Mouse (Mus musculus) left cerebral cortex, adult 9 months (tissue): ENCODE results near the gene Smug1.

ENCODE experiments used
- DNase-seq, 2 experiments: peaks; one replicate each; pipeline ENCODE4 v3.0.0; 2022; ENCODE audit warnings: low spot score in 2 of 2

Smug1 gene

DNA sequence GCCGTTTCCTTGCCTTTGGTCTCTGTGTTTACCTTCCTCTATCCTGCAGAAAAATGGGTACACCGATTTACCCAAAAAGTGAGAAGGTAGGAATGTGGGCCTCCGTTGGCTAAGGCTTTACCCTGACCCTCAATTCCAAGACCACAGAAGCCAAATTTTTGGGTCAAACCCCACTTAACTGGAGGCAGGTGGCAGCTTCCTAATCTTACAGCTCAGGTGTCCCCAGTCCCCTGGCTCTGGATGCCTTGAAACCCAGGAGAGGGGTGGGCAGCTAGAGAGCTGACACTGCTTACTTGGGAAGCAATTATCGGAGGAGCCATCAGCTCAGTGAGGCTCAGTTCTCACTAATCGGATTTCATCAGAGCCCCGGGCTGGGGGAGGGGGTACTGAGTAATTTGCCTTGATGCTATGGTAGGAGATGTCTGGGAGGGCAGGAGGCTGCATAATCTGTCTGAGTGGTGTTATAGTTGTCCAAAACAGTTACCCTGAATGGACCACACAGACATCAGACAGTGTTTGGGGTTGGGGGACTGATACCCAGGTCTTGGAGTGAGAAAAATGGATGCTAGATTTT, at the start of gene Smug1:
Smug1 (minus strand) TSS at position 51 of the 574 bp plus-strand sequence.
- no peak for DNase-seq

DNA sequence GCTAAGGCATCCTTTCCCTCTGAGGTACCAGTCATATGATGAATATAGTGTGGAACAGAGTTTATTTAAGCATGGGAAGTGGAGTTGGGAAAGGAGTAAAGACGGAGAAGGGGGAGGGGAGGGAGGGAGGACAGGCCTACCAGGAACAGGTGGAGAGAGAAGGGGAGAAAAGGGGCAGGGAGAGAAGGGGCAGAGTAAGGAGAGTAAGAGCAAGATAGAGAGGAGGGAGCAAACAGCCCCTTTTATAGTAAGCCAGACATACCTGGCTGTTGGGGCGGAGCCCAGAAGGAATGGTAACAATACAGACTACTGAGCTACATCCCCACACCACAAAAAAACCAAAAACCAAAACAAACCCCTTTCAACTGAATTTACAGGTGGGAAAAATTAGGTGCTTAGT, 49.2 kb upstream of the Smug1 start:
- no peak for DNase-seq

DNA sequence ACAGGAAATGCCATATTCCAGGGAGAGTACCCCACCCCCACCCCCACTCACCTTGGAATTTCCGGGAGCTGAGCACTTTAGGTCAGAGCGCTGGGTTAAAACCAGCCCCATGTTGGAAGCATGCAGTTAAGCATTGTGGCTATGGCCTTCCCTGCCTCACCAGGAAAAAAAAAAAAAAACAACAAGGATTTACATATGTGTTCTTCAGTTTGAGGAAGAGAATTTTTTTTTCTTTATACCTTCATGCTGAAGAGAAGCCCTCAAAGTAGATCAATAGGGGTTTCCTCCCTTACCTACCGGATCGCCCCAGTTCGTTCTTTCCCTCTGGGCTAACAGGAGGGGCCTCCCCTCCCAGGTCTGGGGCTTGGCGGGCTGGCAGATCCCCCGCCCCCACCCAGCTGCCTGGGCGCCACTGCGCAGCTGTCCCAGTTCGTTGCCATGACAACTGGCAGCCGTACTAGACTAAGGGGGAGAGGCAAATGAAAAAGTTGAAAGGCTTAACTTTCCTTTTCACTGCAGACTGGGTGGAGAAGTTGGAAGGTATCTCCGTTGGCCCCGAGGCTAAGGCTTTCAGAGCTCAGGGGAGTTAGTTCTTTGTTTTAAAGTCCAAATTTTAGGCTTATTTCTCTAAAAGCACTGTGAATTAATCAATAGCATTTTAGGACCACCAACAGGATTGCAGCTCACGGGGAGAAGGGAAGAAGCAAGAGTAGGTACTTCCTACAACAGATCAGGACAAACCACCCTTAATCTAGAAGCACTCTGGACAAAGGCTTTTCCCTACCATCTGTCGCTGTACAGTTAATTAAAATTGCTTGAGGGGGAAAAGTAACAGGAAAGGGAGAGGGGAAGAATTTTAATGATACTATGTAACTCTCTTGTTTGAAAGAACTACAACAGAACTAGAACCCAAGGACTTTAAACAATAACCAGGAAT, 48.3 kb upstream of the Smug1 start:
- peak; percentile 63 to 86 for DNase-seq

DNA sequence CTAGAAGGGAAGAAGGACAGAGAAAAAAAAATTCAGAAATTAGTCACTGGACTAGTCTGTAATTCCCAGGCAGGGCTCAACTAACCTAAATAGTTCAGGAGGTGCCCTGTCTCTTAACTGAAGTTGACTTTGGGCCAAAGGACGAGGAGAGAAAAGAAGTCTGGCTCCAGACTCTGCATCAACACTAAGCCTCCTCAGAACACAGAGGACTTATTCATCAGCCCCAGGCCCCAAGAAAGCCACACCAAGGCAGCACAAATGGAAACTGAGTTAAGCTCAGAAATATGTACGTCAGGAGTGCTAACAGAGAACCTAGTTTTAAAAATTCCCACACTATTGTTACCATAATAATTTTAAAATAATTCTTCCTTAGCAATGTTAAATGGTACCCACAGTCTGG, 47.3 kb upstream of the Smug1 start:
- no peak for DNase-seq

DNA sequence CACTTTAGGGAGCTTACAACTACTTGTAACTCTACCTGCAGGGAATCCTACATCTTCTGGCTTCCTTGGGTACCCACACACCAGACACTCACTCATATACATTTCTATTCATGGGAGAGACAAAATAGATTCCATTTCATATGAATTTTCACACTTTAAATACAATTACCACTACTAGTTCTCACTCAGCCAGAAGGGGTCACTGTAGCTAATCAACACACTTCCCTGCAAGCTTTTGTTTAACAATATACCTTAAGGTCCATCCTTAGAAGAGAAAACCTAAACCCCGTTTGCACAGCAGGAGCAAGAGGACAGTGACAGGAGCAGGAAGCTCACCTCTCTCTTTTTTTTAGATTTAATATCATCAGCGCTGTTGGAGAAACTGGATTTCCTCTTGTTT, 38.3 kb upstream of the Smug1 start:
- DNase-seq: no peak

DNA sequence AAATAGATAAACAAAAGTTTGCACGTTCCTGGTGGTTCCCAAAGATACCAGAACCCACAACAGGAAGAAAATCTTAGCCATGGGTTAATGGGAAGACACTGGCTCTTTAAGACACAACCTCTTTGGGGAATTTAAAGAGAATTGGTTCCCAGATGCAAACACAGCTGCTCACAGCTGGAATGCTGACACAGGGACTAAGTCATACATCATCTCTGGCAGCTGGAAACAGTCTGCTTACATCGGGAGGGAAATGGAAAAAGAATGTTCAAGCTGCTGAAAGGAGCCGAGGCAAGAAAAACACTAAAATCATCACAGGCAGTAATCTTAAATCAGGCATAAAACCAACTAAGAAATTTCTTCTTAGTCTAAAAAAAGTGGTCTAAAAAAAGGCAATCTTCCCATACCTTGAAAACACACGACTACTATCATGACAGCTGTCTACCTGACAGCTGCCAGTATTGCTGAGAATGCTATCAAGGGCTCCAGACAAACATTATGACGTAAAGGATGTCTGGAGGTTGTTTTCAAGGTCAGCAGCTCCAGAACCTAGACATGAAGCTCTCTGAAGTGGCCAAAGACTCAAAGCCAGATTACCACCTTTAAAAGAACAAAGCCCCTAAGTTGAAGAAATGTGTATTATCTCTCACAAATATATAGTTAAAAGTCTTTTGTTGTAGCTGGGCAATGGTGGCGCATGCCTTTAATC, 35.3 kb upstream of the Smug1 start:
- no peak for DNase-seq

DNA sequence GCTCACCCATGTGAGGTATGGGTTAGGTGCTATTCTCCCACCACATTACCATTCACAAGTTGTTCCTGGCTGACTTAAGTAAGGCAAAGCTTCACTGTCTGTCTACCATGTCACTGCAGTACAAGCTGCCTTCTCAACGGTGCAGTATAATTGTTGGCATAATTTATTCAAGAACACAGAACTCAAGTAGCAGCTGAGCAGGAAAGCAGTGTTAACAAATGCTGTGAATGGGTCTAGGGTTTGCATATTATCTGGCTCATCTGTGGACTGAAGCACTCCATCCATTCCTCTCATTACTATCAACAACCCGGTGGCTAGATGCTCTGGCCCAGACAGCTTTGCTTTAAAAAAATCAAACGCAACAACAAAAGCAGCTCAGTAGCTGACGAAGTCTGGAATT, 30.9 kb upstream of the Smug1 start:
- DNase-seq: no peak

DNA sequence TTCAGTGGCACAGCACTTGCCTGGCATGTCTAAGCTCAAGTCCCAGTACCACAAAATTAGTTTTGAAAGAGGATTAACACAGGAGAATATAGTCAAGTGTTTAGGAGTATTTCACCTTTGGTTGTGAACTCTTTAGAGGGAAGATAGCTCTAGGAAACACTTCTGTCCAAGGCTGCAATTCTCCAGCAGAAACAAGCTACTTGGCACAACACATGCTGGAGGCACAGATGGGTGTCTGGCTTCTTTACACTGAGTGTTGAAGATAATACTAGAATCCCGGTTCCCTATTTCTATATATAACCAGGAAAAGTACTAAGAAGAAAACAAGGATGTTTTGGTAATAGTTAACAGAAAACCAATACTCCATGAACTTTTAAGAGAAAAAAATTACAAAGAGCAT, 29.9 kb upstream of the Smug1 start:
- no peak for DNase-seq

DNA sequence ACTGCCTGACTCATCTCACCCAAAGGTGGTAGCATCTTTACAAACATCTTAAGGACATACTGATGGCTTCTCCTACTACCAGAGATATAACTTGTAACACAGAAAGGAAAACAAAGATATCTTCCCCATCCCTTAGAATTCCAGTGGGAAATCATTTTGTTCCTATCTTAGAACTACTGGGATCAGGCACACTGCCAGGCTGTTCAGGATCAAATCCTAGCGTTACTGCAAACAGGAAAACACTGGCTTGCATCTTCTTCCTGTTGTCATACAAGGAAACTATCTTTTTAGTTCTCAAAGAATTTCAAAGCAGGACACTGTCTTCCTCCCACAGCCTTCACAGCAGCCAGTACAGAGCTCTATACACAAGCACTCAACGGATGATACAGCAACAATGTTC, 26.7 kb upstream of the Smug1 start:
- no peak for DNase-seq

DNA sequence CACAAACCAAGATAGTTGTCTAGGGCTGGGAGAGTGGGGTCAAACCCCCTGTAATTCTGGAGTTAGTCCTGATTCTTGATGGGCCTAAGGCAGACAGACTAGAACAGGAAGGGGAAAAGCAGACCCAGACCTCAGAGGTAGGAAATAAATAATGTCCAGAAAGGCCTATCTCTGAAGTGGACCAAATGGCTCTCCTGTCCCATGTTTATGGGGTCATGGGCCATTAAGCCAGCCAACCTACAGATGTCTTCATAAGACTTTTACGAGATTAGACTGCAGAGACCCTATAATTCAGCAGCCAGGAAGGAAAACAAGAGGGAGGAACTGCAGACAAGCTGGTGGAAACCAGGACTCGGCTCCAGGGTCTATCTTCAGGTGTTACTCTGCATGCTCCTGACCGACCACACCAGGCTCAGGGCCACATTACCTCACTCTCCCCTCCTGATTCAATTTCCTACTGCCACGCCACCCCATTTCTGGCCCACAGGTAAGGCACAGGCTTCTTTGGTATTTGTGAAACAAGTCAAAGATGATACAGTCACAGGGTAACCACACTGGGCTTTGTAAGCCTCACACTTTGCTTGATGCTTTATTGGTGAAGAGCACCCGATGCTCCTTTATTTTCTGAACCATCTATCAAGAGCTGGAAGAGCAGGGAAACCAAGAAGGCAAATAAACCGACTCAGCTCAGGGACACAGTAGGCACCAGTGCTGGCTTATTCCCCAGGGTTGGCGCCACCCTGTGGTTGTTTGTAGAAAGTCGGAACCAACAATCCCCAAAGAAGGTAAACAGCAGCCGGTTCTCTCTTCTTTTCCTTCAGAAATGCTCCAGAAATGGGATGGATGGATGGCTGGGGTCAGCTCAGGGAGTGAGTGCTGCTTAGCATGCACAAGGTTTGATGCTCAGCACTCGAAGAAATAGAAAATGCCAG, 23.9 kb upstream of the Smug1 start:
- DNase-seq: no peak

DNA sequence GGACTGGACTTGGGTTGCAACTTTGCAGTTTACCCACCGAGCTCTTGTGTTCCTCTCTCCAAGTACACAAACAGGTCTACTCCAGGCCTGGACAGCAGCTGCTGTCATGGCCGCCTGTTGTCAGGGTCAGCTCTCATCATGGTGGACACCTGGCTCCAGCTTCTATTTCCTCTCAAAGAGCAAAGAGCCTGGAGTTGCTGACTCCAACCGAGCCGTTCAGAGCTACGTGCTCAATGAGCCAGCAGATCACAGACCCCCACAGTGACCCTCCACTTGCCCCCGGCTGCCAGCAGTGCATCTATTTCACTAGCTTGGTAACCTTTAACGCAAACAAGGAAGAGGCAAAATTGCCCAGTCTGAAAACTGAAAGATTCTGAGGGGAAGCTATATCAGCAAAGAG, 23.2 kb upstream of the Smug1 start:
- no peak for DNase-seq

DNA sequence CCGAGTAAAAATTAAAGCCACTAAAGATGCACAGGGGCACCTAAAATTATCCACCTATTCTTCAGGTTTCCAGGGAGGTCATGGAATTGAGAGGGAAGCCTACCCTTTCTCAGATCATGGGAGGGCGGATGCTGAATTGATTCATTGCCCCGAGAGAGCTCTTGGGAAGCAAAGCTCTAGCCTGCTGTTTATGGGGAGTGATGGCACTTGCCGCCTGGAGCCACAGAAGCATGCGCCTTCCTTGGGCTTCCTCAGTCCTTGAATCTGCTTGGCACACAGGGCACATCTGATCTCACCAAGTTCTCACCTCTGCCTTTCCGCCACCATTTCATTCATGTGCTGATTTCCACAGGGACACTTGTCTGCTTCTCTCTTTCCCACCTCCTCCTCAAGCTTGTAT, 20.9 kb upstream of the Smug1 start:
- DNase-seq: no peak

DNA sequence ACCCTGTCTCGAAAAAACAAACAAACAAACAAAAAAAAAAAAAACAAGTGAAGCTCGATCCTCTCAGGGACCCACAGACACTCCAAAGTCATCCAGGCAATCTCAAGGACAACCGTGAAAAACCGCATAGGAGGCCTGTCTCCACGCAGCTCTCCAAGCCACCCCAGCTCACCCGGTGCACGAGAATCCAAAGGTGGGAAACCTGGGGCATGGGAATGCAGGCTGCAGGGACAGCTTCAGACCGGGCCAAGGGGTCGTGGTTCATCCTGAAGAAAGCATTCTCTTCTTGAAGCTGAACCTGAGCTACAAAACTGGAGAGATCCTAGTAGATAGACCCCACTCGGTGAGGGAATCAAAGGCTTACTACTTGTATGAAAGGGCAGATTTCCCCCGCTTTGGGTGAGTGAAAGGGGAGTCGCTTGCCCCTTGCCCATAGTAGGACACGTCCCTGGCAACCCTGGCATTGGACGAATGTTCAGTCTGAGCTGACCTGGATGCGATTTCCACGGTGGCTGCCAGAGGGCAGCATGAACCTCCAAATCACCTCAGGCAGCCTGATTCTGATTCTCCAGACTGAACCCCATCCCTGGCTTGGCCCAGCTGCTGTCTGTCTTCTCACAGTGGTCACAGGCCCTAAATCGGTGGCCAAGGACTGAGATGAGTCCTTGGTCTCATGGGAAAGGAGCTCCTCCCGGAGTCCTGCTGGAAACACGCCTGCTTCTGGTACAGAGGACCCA, 18.7 kb upstream of the Smug1 start:
- peak in 1 of 2 experiments; percentile 60 for DNase-seq

DNA sequence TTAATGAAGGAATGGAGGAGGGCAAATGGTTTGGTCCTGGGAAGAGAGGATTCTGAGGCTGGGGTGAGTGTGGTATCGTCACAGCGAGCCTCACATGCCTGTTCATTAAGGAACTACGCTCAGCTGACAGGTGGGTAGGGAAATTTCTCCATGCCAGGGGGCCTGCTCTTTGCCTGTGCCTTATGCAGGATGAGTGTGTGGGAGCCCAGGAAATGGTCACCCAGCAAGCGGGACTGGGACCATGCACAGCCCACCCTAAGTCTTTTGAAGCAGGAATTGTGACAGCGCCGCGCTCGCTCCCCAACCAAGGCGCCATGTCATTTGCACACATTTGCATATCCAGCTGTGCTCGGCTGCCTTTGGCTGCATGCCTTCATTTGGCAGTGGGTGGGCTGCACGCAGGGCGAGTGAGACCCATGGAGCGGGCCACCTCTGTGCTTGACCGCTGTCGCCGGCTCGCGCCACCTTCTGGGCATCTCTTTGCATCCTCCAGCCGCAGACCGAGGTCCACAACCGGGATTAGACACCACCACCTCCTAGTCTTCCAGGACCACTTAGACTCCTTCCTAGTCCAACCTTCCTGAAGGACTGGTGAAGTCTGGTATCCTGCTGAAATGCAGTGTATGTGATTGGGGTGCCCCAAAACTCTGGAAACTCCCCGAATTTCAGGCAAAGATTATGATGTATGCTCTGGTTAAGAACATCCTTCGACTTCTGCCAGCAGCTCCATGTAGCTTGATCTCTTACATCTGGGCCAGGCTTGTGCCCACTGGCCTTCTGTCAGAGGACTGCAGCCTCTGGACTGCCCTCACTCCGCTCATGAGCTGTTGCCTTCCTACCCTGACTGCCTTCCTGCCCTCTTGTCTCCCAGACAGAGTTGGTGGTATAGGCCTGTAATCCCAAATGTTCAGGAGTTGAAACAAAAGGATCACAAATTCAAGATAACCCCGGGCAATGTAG, 17.0 kb upstream of the Smug1 start:
- DNase-seq: no peak

DNA sequence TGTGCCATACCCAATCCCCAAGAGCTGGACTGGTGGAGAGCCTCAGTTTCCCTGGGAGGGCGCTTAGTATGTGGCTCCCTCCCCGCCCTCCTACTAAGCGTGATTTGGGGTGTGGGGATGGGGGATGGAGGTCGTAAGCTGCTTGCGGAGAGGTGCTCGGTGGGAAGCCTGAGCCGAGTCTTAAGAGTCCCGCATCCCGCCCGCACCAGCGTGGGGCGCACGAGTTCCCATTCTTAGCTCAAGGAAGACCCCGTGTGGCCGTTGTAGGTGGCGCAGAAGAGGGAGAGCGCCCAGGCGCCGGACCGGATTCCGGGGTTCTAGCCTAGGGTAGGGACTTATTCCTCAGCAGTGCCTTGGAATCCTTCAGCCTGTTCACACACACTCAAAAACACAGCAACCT, 16.2 kb upstream of the Smug1 start:
- DNase-seq: peak in 1 of 2 experiments; percentile 60

DNA sequence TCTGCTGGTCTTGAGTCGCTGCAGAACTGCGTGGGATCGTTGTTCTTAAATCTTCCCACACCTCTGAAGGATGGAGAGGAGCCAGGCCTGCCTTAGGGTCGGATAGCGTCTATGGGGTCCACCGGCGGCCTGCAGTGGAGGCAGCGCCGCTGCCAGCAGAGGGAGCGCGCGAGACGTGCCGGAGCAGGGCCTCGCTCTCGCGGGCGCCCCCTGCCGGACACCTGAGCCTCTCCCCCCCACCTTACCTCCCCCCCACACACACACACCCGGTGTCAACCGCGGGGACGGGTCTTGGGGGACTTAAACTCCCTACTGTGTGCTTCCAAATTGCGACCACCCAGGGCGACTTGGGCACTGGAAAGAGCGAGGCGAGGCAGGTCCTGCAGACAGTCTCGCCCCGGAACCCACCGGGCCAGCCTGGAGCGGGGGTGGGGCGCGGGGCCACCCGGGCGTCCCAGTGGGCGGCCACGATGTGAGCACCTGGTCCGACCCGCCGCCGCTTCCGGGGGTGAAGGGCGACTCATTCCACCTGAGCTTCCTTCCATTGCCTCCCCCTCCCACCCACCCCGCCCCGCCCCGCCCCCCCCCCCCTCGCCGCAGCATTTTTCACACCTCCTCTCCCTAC, 15.4 kb upstream of the Smug1 start:
- peak in 1 of 2 experiments; percentile 64 for DNase-seq

DNA sequence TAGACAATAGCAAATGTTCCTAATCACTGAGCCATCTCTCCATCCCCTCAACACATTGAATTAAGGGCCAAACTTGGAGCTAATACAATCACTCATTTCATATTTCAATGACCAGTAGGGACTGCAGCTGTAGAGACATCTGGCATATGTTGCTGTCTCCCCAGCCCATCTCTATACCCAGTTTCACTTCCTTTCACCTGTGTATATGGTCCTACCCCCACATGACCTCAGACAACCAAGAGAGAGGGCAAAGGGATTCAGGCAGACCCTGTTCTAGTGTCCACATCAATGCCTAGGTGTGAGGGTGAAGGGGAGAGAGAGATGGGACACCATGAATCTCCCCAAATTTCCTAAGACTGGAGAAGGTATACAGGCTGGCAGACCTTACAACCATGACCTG, 13.5 kb upstream of the Smug1 start:
- no peak for DNase-seq

DNA sequence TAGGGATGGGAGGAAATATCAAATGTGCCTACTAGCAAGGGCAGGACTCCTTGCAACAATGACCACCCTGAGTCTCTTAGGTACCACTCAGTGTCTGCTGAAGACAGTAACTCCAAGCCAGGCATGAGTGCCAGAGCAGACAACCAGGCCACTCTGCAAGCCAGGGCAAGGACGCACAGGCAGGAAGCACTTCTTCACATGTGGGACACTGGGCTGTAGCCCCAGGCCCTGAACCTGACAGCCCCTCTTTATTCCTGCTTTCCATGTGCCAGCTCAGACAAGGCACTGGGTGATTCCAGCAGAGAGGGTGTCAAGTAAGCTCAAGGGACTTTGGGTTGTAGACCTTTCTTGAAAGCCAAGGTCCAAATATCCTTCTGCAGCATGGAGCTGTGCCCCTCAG, 11.9 kb upstream of the Smug1 start:
- DNase-seq: no peak

DNA sequence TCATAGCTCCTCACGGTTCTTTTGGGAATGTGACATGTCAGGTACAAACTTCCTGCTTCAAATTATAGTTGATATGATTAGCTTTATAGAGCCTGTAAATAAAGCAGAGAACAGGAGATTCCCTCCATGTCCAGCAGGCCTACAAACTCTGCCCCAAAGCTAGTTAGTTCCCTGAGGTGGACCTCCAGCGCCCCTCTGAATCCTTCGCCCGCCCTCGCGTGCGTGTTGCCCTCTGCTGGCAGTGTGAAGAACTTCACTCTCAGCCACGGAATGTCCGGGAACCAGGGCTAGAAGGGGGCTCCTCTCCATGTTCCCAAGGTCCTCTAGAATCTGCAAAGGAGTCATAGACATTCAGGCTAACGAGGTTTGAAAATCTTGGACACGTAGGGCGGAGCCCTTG, 11.2 kb upstream of the Smug1 start:
- no peak for DNase-seq
